Mouse (Mus musculus) adrenal gland, postnatal 36 days (tissue): ENCODE data around the gene Kdf1. TPM values are rescaled to one million over a fixed set of nuclear protein-coding genes. Genes with fewer than 3 reads are reported as not detected.
"Not testable (repeated sequence)": the region's sequence is repeated elsewhere in the genome, so short reads cannot be mapped to it uniquely, and the experiment has no call there.

ENCODE experiments used
- DNase-seq, 2 experiments: peaks; one replicate each; pipeline ENCODE4 v3.0.0; 2021; ENCODE audit warnings: mixed read lengths in 1 of 2
- total RNA-seq, 2 experiments: library from RNA; stranded (reverse); gene quantifications; 2 replicates each; pipeline ENCODE4 v1.2.3; 2021

Kdf1 gene
- total RNA-seq, 2 experiments from 2014 or later: 0.76 to 4.6 TPM

GRCm38 (mm10) chr4:133496738-133497445 lies 21.9 kb upstream of the Kdf1 start:
- DNase-seq: no peak

- DNase-seq: peak; percentile 51 to 52
These were observed 21.2 kb upstream of the Kdf1 start for GRCm38 (mm10) chr4:133497461-133498159.

GRCm38 (mm10) chr4:133498160-133498724 lies 20.5 kb upstream of the Kdf1 start, which contains the start of gene Trnp1:
Trnp1 (minus strand) TSS chr4:133498550.
- peak; percentile 67 to 73 for DNase-seq

- DNase-seq: no peak
These were observed 17.2 kb upstream of the Kdf1 start for GRCm38 (mm10) chr4:133501514-133501913.

DNA sequence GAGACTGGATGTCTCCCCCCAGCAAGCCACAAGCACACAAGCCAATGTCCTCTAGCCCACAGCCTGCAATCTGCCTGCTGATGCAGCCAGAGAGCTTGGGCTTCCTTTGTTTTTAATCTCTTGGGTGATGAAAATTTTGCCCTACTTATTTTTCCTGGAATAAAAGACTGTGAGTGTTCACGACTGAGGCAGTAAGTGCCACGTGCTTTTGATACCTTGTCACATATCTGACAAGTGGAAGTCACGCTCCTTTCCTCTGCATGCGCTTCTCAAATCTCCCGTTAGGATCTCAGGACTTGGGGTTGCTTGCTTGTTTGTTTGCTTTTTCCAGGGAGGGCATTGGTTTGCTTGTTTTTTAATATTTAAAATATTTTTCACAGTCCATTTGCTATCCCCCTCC lies 14.5 kb upstream of the Kdf1 start:
- no peak for DNase-seq

GRCm38 (mm10) chr4:133504755-133505485 lies 13.8 kb upstream of the Kdf1 start:
- no peak for DNase-seq

- DNase-seq: no peak
These were observed 12.2 kb upstream of the Kdf1 start for GRCm38 (mm10) chr4:133506573-133506972.

DNA sequence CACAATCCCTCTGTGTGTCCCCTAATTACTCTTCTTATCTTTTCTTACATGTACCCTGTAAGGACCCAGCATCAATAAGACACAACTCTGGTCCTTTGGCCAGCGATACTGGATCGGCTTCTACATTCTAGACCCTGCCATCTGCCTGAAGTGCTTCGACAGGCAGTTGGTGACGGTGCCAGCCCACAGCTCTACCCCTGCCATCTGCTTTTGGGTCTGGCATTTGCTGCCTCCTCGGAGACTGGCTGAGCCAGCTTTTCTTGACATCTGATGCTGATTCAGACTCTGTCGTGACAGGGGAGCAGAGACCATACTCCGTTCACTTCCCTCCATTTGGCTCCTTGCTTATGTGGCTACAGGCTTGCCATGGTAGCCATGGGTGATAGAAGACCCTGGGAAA lies 9.8 kb upstream of the Kdf1 start:
- DNase-seq: no peak

- no peak for DNase-seq
These were observed 7.7 kb upstream of the Kdf1 start for GRCm38 (mm10) chr4:133511050-133511449.

DNA sequence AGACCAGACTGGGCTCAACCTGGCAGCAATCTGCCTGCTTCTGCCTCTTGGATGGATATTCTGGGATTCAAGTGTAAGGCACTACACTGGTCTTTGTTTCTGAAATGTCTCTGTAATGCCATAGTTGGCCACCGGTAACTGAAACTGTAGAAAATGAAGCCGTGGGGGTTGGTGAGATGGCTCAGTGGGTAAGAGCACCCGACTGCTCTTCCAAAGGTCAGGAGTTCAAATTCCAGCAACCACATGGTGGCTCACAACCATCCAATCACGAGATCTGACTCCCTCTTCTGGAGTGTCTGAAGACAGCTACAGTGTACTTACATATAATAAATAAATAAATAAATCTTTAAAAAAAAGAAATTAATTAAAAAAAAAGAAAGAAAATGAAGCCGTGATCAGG lies 6.3 kb upstream of the Kdf1 start:
- DNase-seq: not testable (repeated sequence)

DNA sequence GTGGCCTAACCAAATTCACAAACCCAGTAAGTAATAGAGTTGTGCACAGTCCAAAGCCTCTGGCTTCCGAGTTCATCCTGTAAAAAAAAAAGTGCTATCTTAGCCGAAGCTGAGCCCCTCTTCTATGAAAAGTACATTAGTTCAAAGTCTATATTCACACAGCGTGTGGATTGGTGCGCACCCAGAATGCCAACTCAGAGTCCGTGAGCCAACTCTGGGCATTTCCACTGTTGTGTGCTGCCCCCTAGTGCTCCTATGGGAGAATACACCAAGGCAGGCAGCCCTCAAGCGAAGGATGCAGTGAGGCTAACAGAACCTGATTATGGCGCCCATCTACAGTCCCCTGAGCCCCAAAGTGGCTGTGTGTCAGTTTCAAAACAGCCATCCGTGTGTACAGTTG lies 5.8 kb upstream of the Kdf1 start:
- peak; percentile 82 to 85 for DNase-seq

GRCm38 (mm10) chr4:133519369-133519665 lies 554 bp downstream of the Kdf1 start:
- peak; percentile 51 to 63 for DNase-seq

DNA sequence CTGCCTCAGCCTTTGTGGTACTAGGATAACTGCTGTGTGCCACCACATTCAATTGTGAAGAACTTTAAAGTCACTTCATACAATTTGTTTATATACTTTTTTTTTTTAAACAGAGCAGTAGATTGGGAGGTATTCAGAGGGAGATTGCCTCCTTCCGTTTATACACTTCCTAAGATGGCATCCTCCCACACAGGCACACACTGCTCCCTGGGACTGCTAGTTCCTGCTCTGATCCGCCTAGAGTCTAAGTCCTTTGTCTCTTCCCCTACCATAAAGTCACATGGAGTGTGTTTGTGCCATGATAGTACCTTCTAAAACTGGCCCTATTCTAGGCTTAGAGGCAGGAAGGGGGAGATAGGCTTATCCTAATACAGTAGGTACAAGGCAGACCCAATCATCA lies 2.7 kb downstream of the Kdf1 start:
- DNase-seq: no peak

GRCm38 (mm10) chr4:133527788-133528187 lies 9.0 kb downstream of the Kdf1 start:
- DNase-seq: no peak

GRCm38 (mm10) chr4:133532777-133533176 lies 14.0 kb downstream of the Kdf1 start:
- DNase-seq: no peak

GRCm38 (mm10) chr4:133536081-133536480 lies 17.3 kb downstream of the Kdf1 start:
- DNase-seq: no peak

GRCm38 (mm10) chr4:133536652-133537051 lies 17.9 kb downstream of the Kdf1 start:
- DNase-seq: peak; percentile 78 to 82

GRCm38 (mm10) chr4:133545272-133546231 lies 26.8 kb downstream of the Kdf1 start, which contains the start of gene Nudc:
Nudc (minus strand) TSS chr4:133545996.
- peak; percentile 98 for DNase-seq

- no peak for DNase-seq
These were observed 33.3 kb downstream of the Kdf1 start for GRCm38 (mm10) chr4:133552029-133552428.

DNA sequence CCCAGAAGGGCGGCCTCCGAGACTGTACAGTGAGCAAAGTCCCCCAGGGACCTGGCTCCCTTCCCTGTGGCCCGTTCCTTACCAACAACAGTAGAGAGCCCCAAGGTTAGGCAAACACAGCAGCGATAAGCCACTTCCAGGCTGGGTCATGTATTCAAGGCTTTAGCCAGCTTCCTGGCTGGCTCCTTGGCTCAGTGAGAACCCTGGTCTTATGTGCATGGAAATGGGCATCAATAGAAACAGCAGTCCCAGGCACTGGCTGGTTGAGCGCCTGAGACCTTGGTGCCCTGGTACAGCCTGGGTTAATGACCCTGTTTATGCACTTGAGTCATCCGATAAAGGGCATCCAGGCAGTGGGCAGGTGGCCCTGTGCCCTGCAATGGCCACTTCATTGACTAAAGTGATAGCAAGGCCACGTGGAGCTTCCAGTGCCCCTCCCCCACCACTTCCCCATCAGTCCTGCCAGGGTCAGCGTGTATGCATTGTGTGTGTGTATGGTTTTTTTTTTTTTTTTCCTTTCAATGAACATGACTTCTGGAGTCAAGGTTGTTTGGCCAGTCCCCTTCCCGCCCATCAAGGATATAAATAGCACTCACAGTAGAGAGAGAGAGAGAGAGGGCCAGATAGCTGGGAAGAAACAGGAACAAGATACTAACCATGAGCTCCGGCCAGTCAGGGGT lies 34.1 kb downstream of the Kdf1 start, which contains the start of gene Nr0b2:
Gene Nr0b2 (plus strand): TSS at position 609 of the 680 bp plus-strand sequence.
- peak; percentile 89 for DNase-seq
